Mouse (Mus musculus) large intestine, adult 2 months (tissue): ENCODE data around the gene Palb2. TPM values are rescaled to one million over a fixed set of nuclear protein-coding genes. Genes with fewer than 3 reads are reported as not detected.

Experiments used
- polyA plus RNA-seq: library from polyadenylated mRNA; depleted of rRNA; stranded (reverse); fragments of >200 nt; gene quantifications from 2 replicates; pipeline ENCODE4 v1.2.3, GENCODE M21; 2012; rRNA removed

Gene Palb2
- polyA plus RNA-seq, 1 experiment = 2.7 TPM

Other genes with a start within 250 kb of the Palb2 start
- 19.5 and 22.7 TPM in 2 replicates for gene Cog7, start 151.3 kb downstream of the Palb2 start, polyA plus RNA-seq
- gene Gga2, start 111.8 kb downstream of the Palb2 start, polyA plus RNA-seq = 11.4 and 13.0 TPM in 2 replicates
- gene Ubfd1, start 65.8 kb downstream of the Palb2 start, polyA plus RNA-seq = 18.5 and 23.7 TPM in 2 replicates
- gene Ears2, start 65.7 kb downstream of the Palb2 start, polyA plus RNA-seq = 10.0 and 12.4 TPM in 2 replicates
- 242 and 372 TPM in 2 replicates for gene Ndufab1, start 31.1 kb downstream of the Palb2 start, polyA plus RNA-seq
- 76.8 and 78.4 TPM in 2 replicates for gene Dctn5, start 56 bp upstream of the Palb2 start, polyA plus RNA-seq
- 32.2 and 34.9 TPM in 2 replicates for gene Plk1, start 26.5 kb upstream of the Palb2 start, polyA plus RNA-seq
- 17.4 and 30.3 TPM in 2 replicates for gene Ern2, start 53.2 kb upstream of the Palb2 start, polyA plus RNA-seq
- 119 and 275 TPM in 2 replicates for gene Chp2, start 86.5 kb upstream of the Palb2 start, polyA plus RNA-seq
- gene Prkcb, start 155.8 kb upstream of the Palb2 start, polyA plus RNA-seq = 10.9 and 11.0 TPM in 2 replicates